In genomic region chr10:13177973-13178624, GRCm38 (mm10) we compare ENCODE assay signal across 25 mouse cellular contexts. TPM values are rescaled to one million over a fixed set of nuclear protein-coding genes. Genes with fewer than 3 reads are reported as not detected.
"Had no signal": no experiment of that assay in that cellular context is flagged by ENCODE, and none has a peak within 500 bp of the region (broad histone marks: within the 10 kb centered on the region; RNA-seq: fewer than 3 reads in every experiment).

Gene Zc2hc1b, minus strand, starts transcription at chr10:13178023.

- H3K4me3 ChIP-seq: left cerebral cortex, adult 2 months; limb, embryonic 10.5 days; liver, embryonic 15.5 days; midbrain, embryonic 10.5 days; myocyte had no signal

- H3K27ac ChIP-seq: kidney, postnatal 0 days; left cerebral cortex, adult 2 months; limb, embryonic 10.5 days; liver, embryonic 15.5 days; midbrain, embryonic 10.5 days had no signal

- H3K4me1 ChIP-seq: liver, embryonic 15.5 days; midbrain, embryonic 10.5 days had no signal

- ATAC-seq: lung, postnatal 0 days had no signal

- H3K9ac ChIP-seq: liver, embryonic 15.5 days had no signal

- DNase-seq: kidney, adult 11 months; kidney, adult 9 months; kidney, postnatal 36 days; layer of hippocampus, adult 9-11 months; lung, adult 2 months; lung, postnatal 4 days; midbrain, embryonic 14.5 days; right cerebral cortex, postnatal 4 days; spleen, adult 18-20 months; thymus, postnatal 4 days had no signal

- H3K27me3 ChIP-seq: liver, embryonic 15.5 days had no signal

- H3K9me3 ChIP-seq: limb, embryonic 10.5 days; liver, embryonic 15.5 days; midbrain, embryonic 10.5 days had no signal

- H3K4me2 ChIP-seq: liver, embryonic 11.5 days; liver, embryonic 15.5 days had no signal

RNA-seq across cellular contexts. Expression of gene Zc2hc1b, which starts in this region (rescaled TPM):
- total RNA-seq: layer of hippocampus, adult 18-20 months; left cerebral cortex, adult 2 months; left cerebral cortex, postnatal 14 days; megakaryocyte, adult 5-6 weeks; neutrophil, adult 5-6 weeks had no signal
- polyA plus RNA-seq: kidney, postnatal 0 days; limb, embryonic 10.5 days; limb, embryonic 14.5 days; liver, embryonic 11.5 days; liver, embryonic 15.5 days; lung, adult 2 months; lung, postnatal 0 days; midbrain, embryonic 10.5 days; midbrain, embryonic 14.5 days; myocyte; neural tube, embryonic 11.5 days; thymus, postnatal 0 days had no signal
